Mouse (Mus musculus): ENCODE data around the gene Chchd10.

Gene Chchd10

GRCm38 (mm10) chr10:75924324-75924723 is 8.6 kb upstream of the Chchd10 start:
- no peak for DNase-seq (ENCODE audit: low read depth, low spot score)

GRCm38 (mm10) chr10:75926396-75926795 is 6.5 kb upstream of the Chchd10 start:
- DNase-seq (ENCODE audit: low read depth, low spot score) = no peak

GRCm38 (mm10) chr10:75930304-75930703 is 2.6 kb upstream of the Chchd10 start:
- DNase-seq (ENCODE audit: low read depth, low spot score) = no peak

- DNase-seq (ENCODE audit: low read depth, low spot score) = no peak
Measured at GRCm38 (mm10) chr10:75931311-75931710, 1.6 kb upstream of the Chchd10 start.

GRCm38 (mm10) chr10:75932081-75932678 is 750 bp upstream of the Chchd10 start:
- peak; percentile 52 for DNase-seq (ENCODE audit: low read depth, low spot score)

- no peak for DNase-seq (ENCODE audit: low read depth, low spot score)
Measured at GRCm38 (mm10) chr10:75934991-75935390, 2.1 kb downstream of the Chchd10 start.

- peak; percentile 77 for DNase-seq (ENCODE audit: low read depth, low spot score)
Measured at GRCm38 (mm10) chr10:75935680-75936541, 3.0 kb downstream of the Chchd10 start, which contains the start of gene Mmp11. Mmp11 (minus strand) TSS chr10:75936496.

- DNase-seq (ENCODE audit: low read depth, low spot score) = no peak
Measured at GRCm38 (mm10) chr10:75936909-75937667, 4.2 kb downstream of the Chchd10 start.

GRCm38 (mm10) chr10:75937851-75938643 is 5.1 kb downstream of the Chchd10 start:
- no peak for DNase-seq (ENCODE audit: low read depth, low spot score)

GRCm38 (mm10) chr10:75939481-75940234 is 6.7 kb downstream of the Chchd10 start:
- no peak for DNase-seq (ENCODE audit: low read depth, low spot score)

- no peak for DNase-seq (ENCODE audit: low read depth, low spot score)
Measured at GRCm38 (mm10) chr10:75940520-75940919, 7.6 kb downstream of the Chchd10 start, which contains the start of gene Gm867. Gm867 (minus strand) TSS chr10:75940672.

GRCm38 (mm10) chr10:75941042-75941824 is 8.3 kb downstream of the Chchd10 start:
- no peak for DNase-seq (ENCODE audit: low read depth, low spot score)

- DNase-seq (ENCODE audit: low read depth, low spot score) = no peak
Measured at GRCm38 (mm10) chr10:75942736-75943477, 10.0 kb downstream of the Chchd10 start, which contains the start of gene Vpreb3. Vpreb3 (plus strand) TSS chr10:75943057.

- no peak for DNase-seq (ENCODE audit: low read depth, low spot score)
Measured at GRCm38 (mm10) chr10:75944066-75944772, 11.3 kb downstream of the Chchd10 start.

GRCm38 (mm10) chr10:75945213-75945612 is 12.3 kb downstream of the Chchd10 start:
- DNase-seq (ENCODE audit: low read depth, low spot score) = no peak

- DNase-seq (ENCODE audit: low read depth, low spot score) = no peak
Measured at GRCm38 (mm10) chr10:75945896-75946295, 13.0 kb downstream of the Chchd10 start.

GRCm38 (mm10) chr10:75948079-75948478 is 15.1 kb downstream of the Chchd10 start:
- DNase-seq (ENCODE audit: low read depth, low spot score) = no peak
